Mouse (Mus musculus): ENCODE measurements around the gene Ncbp2. TPM values are rescaled to one million over a fixed set of nuclear protein-coding genes. Genes with fewer than 3 reads are reported as not detected.
"Not testable (repeated sequence)": the region's sequence is repeated elsewhere in the genome, so short reads cannot be mapped to it uniquely, and the experiment has no call there.

The Ncbp2 gene
- polyA plus RNA-seq, 1 experiment from 2014 or later: 90.5 TPM

- no peak overlapping the region for H3K27ac ChIP-seq (replicated peaks)
- 0 out of 2 replicates have a peak, but pooled peaks cover 3% of the 10 kb centered on the region for H3K27me3 ChIP-seq (replicated peaks)
- H3K9me3 ChIP-seq (replicated peaks): no peaks in the 10 kb centered on the region
- no peak overlapping the region for H3K9ac ChIP-seq (replicated peaks)
- no peak overlapping the region for H3K4me2 ChIP-seq
- no peak overlapping the region for H3K4me3 ChIP-seq (replicated peaks)
- WGBS: 92% methylated on average over 4 of the region's 4 CpGs
- H3K36me3 ChIP-seq: no peaks in the 10 kb centered on the region
- no peak for ATAC-seq (ENCODE audit: low FRiP score)
- peaks cover 36% of the 10 kb centered on the region for H3K4me1 ChIP-seq
These were observed 11.7 kb upstream of the Ncbp2 start for GRCm38 (mm10) chr16:31936568-31936967.

GRCm38 (mm10) chr16:31938856-31939255 is 9.5 kb upstream of the Ncbp2 start:
- H3K4me3 ChIP-seq (replicated peaks): no peak overlapping the region
- no peak overlapping the region for H3K27ac ChIP-seq (replicated peaks)
- H3K9ac ChIP-seq (replicated peaks): no peak overlapping the region
- H3K36me3 ChIP-seq: no peaks in the 10 kb centered on the region
- no peak overlapping the region for H3K4me2 ChIP-seq
- H3K27me3 ChIP-seq (replicated peaks): 0 out of 2 replicates have a peak, but pooled peaks cover 3% of the 10 kb centered on the region
- no peaks in the 10 kb centered on the region for H3K9me3 ChIP-seq (replicated peaks)
- 75% methylated on average over 6 of the region's 6 CpGs for WGBS
- peaks cover 20% of the 10 kb centered on the region for H3K4me1 ChIP-seq
- no peak for ATAC-seq (ENCODE audit: low FRiP score)

GRCm38 (mm10) chr16:31940586-31940985 is 7.7 kb upstream of the Ncbp2 start:
- no peak for ATAC-seq (ENCODE audit: low FRiP score)
- H3K4me1 ChIP-seq: peaks cover 19% of the 10 kb centered on the region
- no peaks in the 10 kb centered on the region for H3K9me3 ChIP-seq (replicated peaks)
- no peak overlapping the region for H3K4me2 ChIP-seq
- H3K9ac ChIP-seq (replicated peaks): no peak overlapping the region
- peaks cover 6% of the 10 kb centered on the region; the same call in 1 of the 2 replicates for H3K36me3 ChIP-seq
- no peak overlapping the region for H3K27ac ChIP-seq (replicated peaks)
- H3K27me3 ChIP-seq (replicated peaks): 0 out of 2 replicates have a peak, but pooled peaks cover 3% of the 10 kb centered on the region
- WGBS: 68% methylated on average over 2 of the region's 2 CpGs
- no peak overlapping the region for H3K4me3 ChIP-seq (replicated peaks)

- Histone ChIP-seq H3K36me3 (peaks cover 8% of the 10 kb centered on the region; the same call in 1 of the 2 replicates), H3K4me2 (peak overlapping the region; percentile 25; the same call in 1 of the 2 replicates), H3K27me3 (replicated peaks) (no peaks in the 10 kb centered on the region), H3K27ac (replicated peaks) (no peak overlapping the region), H3K9ac (replicated peaks) (no peak overlapping the region), H3K4me1 (peaks cover 42% of the 10 kb centered on the region), H3K9me3 (replicated peaks) (no peaks in the 10 kb centered on the region), H3K4me3 (replicated peaks) (no peak overlapping the region)
- ATAC-seq (ENCODE audit: low FRiP score): no peak
- 6% methylated on average over 10 of the region's 10 CpGs for WGBS
These were observed 4.3 kb upstream of the Ncbp2 start for GRCm38 (mm10) chr16:31943980-31944379.

- 92% methylated on average over 12 of the region's 12 CpGs for WGBS
- no peak for ATAC-seq (ENCODE audit: low FRiP score)
- Histone ChIP-seq H3K9ac (replicated peaks) (no peak overlapping the region), H3K4me2 (no peak overlapping the region), H3K4me3 (replicated peaks) (no peak overlapping the region), H3K9me3 (replicated peaks) (no peaks in the 10 kb centered on the region), H3K36me3 (peaks cover 8% of the 10 kb centered on the region; the same call in 1 of the 2 replicates), H3K27ac (replicated peaks) (no peak overlapping the region), H3K4me1 (peaks cover 50% of the 10 kb centered on the region), H3K27me3 (replicated peaks) (no peaks in the 10 kb centered on the region)
These were observed 3.5 kb upstream of the Ncbp2 start for GRCm38 (mm10) chr16:31944698-31945255.

- Histone ChIP-seq H3K9ac (replicated peaks) (no peak overlapping the region), H3K27ac (replicated peaks) (no peak overlapping the region), H3K27me3 (replicated peaks) (no peaks in the 10 kb centered on the region), H3K36me3 (peaks cover 8% of the 10 kb centered on the region; the same call in 1 of the 2 replicates), H3K4me1 (peaks cover 52% of the 10 kb centered on the region), H3K4me3 (replicated peaks) (no peak overlapping the region), H3K4me2 (no peak overlapping the region), H3K9me3 (replicated peaks) (no peaks in the 10 kb centered on the region)
- 94% methylated on average over 6 of the region's 6 CpGs for WGBS
- ATAC-seq (ENCODE audit: low FRiP score): no peak
These were observed 2.9 kb upstream of the Ncbp2 start for GRCm38 (mm10) chr16:31945372-31945771.

GRCm38 (mm10) chr16:31945986-31946385 is 2.3 kb upstream of the Ncbp2 start:
- 91% methylated on average over 6 of the region's 6 CpGs for WGBS
- H3K4me2 ChIP-seq: peak overlapping the region; percentile 87
- not testable (repeated sequence) for ATAC-seq (ENCODE audit: low FRiP score)

GRCm38 (mm10) chr16:31947333-31947732 is 980 bp upstream of the Ncbp2 start:
- Histone ChIP-seq H3K9me3 (replicated peaks) (no peaks in the 10 kb centered on the region), H3K4me3 (replicated peaks) (peak overlapping the region; percentile 93), H3K36me3 (peaks cover 16% of the 10 kb centered on the region; the same call in 1 of the 2 replicates), H3K9ac (replicated peaks) (peak overlapping the region; percentile 93), H3K27ac (replicated peaks) (peak overlapping the region; percentile 94), H3K4me2 (peak overlapping the region; percentile 87), H3K4me1 (peaks cover 52% of the 10 kb centered on the region), H3K27me3 (replicated peaks) (no peaks in the 10 kb centered on the region)
- WGBS: 42% methylated on average over 8 of the region's 8 CpGs
- no peak for ATAC-seq (ENCODE audit: low FRiP score)

More at GRCm38 (mm10) chr16:31945986-31946385, 2.3 kb upstream of the Ncbp2 start:
- not testable (repeated sequence) for H3K36me3 ChIP-seq; H3K27me3 ChIP-seq (replicated peaks); H3K4me3 ChIP-seq (replicated peaks); H3K9ac ChIP-seq (replicated peaks); H3K9me3 ChIP-seq (replicated peaks); H3K27ac ChIP-seq (replicated peaks)
- H3K4me1 ChIP-seq: peaks cover 52% of the 10 kb centered on the region

- Histone ChIP-seq H3K27ac (replicated peaks) (peak overlapping the region; percentile 94), H3K9ac (replicated peaks) (peak overlapping the region; percentile 93), H3K4me1 (peaks cover 52% of the 10 kb centered on the region), H3K4me3 (replicated peaks) (peak overlapping the region; percentile 93), H3K36me3 (peaks cover 16% of the 10 kb centered on the region; the same call in 1 of the 2 replicates), H3K4me2 (peak overlapping the region; percentile 87), H3K27me3 (replicated peaks) (no peaks in the 10 kb centered on the region), H3K9me3 (replicated peaks) (no peaks in the 10 kb centered on the region)
- peak; percentile 69 for ATAC-seq (ENCODE audit: low FRiP score)
- under 1% methylated on average over 38 of the region's 38 CpGs for WGBS
These were observed 404 bp upstream of the Ncbp2 start for GRCm38 (mm10) chr16:31947901-31948316.

GRCm38 (mm10) chr16:31963224-31963623 is 14.9 kb downstream of the Ncbp2 start:
- no peak for ATAC-seq (ENCODE audit: low FRiP score)
- H3K4me3 ChIP-seq (replicated peaks): no peak overlapping the region
- H3K27me3 ChIP-seq (replicated peaks): no peaks in the 10 kb centered on the region
- H3K4me2 ChIP-seq: no peak overlapping the region
- H3K36me3 ChIP-seq: peaks cover 75% of the 10 kb centered on the region
- WGBS: 87% methylated on average over 7 of the region's 7 CpGs
- no peaks in the 10 kb centered on the region for H3K4me1 ChIP-seq
- no peak overlapping the region for H3K9ac ChIP-seq (replicated peaks)
- H3K9me3 ChIP-seq (replicated peaks): no peaks in the 10 kb centered on the region
- no peak overlapping the region for H3K27ac ChIP-seq (replicated peaks)

GRCm38 (mm10) chr16:31975258-31975657 is 26.9 kb downstream of the Ncbp2 start:
- no peaks in the 10 kb centered on the region for H3K9me3 ChIP-seq (replicated peaks)
- no peak overlapping the region for H3K27ac ChIP-seq (replicated peaks)
- no peak for ATAC-seq (ENCODE audit: low FRiP score)
- WGBS: 93% methylated on average over 4 of the region's 4 CpGs
- no peaks in the 10 kb centered on the region for H3K4me1 ChIP-seq
- no peak overlapping the region for H3K4me3 ChIP-seq (replicated peaks)
- no peaks in the 10 kb centered on the region for H3K27me3 ChIP-seq (replicated peaks)
- H3K36me3 ChIP-seq: peaks cover 60% of the 10 kb centered on the region
- H3K4me2 ChIP-seq: no peak overlapping the region
- H3K9ac ChIP-seq (replicated peaks): no peak overlapping the region

- Histone ChIP-seq H3K36me3 (peaks cover 47% of the 10 kb centered on the region), H3K27me3 (replicated peaks) (no peaks in the 10 kb centered on the region)
- 95% methylated on average over 3 of the region's 3 CpGs for WGBS
These were observed 31.2 kb downstream of the Ncbp2 start for GRCm38 (mm10) chr16:31979501-31979900.

More at GRCm38 (mm10) chr16:31979501-31979900, 31.2 kb downstream of the Ncbp2 start:
- no peak overlapping the region for H3K9ac ChIP-seq (replicated peaks)
- no peaks in the 10 kb centered on the region for H3K9me3 ChIP-seq (replicated peaks)
- H3K4me1 ChIP-seq: no peaks in the 10 kb centered on the region
- no peak overlapping the region for H3K4me3 ChIP-seq (replicated peaks)
- no peak overlapping the region for H3K27ac ChIP-seq (replicated peaks)
- ATAC-seq (ENCODE audit: low FRiP score): no peak
- no peak overlapping the region for H3K4me2 ChIP-seq

All from neural tube, embryonic 15.5 days (tissue).